Mouse (Mus musculus): ENCODE results near the gene Prrt2.

The Prrt2 gene

DNA sequence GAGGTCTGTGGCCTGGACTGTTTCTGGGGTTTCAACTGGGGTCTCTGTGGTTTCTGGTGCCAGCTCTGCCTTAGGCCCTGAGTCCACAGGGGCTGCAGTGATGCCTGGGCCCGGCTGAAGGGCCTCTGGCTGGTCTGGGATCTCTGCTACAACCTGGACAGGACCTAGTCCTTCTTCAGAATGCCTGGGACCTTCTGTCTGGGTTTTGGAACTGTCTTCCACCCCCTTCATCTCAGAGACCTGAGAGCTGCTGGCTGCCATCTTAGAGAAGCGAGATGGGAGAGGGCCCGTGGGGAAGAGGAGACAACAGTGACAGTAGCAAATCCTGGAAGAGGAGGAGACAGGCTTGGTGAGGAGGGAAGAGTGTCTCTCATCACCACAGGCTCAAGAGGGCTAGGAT is 980 bp downstream of the Prrt2 start:
- DNase-seq (ENCODE audit: low spot score in 2 of 2) = no peak

DNA sequence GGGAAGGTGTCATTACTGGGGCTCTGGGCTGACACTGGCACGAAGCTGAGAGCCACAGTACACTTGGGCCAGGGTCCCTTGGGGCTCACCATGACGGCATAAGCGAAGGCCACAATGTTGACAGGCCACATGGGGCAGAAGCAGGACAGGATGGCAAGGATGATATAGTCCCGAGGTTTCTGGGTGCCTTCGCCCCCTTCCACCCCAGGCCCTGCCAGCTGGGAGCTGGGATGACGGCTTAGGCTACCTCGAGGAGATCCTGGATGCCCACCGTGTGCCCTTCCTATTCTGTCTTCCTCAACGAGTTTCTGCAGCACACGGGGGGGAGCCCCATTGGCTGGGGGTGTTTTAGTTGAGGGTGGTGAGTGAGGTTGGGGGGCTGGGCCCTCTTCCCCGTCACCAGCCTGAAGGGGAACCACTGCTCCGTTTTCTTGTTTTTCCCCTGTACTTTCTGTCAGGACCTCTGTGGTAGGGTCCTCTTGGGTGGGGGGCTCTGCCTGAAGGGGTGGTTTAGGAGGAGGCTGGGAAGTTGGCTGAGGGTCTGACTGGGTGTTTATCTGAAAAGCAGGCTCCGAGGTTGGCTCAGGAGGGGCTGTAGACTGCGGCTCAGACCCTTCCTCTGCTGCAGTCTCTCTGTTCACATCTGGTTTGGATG is 1.6 kb downstream of the Prrt2 start:
- DNase-seq (ENCODE audit: low spot score in 2 of 2) = no peak

DNA sequence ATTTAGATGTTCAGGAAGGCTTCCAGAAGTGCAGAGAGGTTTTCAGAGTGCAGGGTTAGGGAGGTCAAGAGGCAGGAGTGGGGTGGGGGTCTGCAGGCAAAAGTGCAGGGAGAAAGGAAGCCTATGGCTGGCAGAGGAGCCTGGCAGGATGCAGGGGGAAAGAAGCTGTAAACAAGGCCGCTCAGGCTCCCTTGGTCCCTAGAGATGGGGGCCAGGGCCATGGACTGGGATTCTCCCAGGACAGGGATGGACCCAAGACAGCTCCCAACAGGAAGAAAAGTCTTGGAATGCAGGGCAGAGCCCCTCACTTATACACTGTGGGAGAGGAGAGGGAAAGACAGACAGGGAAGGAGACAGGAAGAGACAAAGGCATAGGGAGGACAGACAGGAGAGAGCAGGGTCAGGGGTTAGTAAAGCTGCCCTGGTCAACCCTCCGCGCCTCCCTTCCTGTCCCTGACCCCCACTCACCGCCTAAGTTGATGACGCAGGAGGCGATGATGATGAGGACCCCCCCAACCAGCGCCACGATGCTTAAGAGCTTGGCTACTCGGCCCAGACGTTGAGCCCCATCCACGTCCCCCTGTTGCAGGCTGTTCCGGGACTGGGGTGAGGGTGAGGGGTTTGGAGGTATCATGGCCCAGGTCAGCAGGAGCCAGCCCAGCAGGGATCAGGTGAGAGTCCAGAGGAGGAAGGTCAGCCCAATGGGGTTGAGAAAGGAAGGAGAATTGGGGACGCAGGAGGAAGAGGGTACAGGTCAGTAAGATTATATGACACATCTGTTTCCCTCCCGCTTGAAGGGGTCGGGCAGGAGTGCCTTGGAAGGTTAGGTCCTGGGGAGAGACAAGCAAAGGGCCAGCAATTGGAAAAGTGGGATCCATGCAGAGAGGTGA is 2.4 kb downstream of the Prrt2 start:
- no peak for DNase-seq (ENCODE audit: low spot score in 2 of 2)

- no peak for DNase-seq (ENCODE audit: low spot score in 2 of 2)
Observed at GRCm38 (mm10) chr7:127017950-127018345, 3.1 kb downstream of the Prrt2 start.

DNA sequence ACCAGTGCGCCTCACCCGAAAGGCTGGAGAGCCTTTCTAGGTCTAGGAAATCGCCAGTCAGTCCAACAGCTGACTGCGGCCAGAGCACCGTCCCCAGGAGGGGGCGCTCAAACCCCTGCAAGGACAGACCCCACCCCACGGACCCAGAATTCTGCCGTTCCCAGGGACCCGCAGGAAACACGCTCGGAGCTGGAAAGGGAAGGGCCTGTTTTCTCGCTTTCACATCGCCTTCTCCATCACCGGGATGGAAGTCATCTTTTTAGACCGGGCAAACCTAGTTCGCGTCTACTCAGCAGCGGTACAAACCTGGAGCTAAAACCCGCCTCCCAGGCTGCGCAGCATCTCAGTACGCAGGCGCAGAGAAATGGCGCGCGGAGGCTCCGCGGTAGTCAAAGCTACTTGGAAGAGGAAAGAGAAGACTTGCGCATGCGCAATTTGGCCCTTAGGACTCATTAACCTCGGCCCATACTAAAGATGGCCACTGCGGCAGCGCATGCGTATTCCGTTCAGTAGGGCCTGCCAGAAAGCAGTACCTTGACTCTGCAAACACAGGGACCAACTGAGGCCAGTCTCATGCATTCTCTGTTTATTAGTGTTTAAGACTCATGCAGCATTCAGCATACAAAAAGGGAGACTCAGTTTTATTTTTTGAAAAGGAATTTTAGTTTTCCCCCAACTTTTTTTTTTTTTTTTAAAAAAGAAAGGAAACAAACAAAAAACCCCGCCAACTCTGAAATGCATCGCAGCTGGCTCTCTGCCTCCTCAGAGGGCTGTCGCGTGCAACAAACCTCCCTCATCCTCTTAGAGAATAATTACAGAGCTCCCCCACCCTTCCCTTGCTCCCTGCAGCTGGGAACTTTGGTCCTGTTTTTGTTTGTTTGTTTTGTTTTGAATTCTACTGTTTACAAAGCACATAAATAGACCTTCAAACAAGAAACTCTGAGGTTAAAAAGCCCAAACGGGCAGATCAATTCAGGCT is 3.8 kb downstream of the Prrt2 start, which contains the start of gene Pagr1a:
Gene Pagr1a (minus strand): TSS at position 382 of the 979 bp plus-strand sequence.
- peak; percentile 97 for DNase-seq (ENCODE audit: low spot score in 2 of 2)

GRCm38 (mm10) chr7:127016486-127016938 is 4.5 kb downstream of the Prrt2 start:
- DNase-seq (ENCODE audit: low spot score in 2 of 2) = no peak

DNA sequence TGATC is 4.7 kb downstream of the Prrt2 start, which contains the start of gene Pagr1b:
Gene Pagr1b (minus strand): TSS at position 4 of the 5 bp plus-strand sequence.
- no peak for DNase-seq (ENCODE audit: low spot score in 2 of 2)

DNA sequence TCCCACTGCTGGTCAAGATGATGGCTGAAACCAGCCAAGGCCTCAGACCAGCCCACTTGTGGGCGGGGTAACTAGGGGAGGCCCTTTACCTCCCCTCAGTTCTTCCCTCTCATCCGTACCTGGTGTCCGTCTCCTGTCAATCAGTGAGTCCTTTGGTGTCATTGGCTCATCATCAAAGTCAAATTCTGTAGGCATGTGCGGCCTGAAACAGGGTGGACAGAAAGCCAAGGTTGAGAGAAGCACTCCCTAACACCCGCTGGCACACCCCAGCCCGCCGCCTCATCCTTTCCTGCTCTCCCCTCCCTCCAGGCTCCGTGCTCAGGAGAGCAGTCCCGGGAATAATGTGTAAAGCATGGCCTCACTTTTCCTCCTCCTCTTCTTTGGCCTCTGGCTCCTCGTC is 4.9 kb downstream of the Prrt2 start:
- peak in 1 of 2 experiments; percentile 44 for DNase-seq (ENCODE audit: low spot score in 2 of 2)

DNA sequence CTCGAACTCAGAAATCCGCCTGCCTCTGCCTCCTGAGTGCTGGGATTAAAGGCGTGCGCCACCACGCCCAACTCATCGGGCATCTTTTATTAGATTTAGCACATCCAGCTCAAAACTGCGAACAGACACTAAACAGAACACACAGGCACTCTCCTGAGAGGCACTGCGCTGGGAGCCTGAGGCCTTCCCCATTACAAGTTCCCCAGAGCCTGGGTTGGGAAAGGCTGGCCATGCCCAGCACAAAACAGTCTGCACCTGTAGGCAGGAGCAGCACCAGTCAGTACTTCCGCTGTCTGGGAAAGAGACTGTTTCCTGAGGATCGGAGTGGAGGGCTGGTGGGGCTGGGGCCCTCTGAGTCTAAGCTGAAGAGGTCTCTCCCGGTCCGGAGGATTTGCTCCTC is 6.0 kb downstream of the Prrt2 start:
- DNase-seq (ENCODE audit: low spot score in 2 of 2) = no peak

DNA sequence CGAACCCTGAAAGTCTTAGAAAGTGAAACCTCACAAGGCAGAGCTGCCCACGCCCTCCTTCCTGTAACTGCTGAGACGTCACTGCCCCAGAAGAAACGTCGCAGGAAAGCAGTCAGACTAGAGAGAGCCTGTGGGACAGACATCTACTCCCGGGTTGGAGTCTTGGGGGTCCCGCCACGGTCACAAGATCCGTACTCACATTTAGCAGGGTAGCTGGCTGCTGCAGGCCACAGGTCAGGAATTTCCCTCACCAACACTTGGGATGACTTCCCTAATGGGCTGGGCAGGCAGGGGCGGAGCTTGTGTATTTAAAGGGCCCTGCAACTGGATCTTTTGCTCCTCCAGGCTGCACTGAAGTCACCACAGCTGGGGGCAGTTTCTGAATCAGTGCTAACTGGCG is 6.7 kb downstream of the Prrt2 start, which contains the start of gene Mvp:
Gene Mvp (minus strand): TSS at position 302 of the 400 bp plus-strand sequence.
- DNase-seq (ENCODE audit: low spot score in 2 of 2) = peak; percentile 70 to 72

- no peak for DNase-seq (ENCODE audit: low spot score in 2 of 2)
Observed at GRCm38 (mm10) chr7:127013385-127013784, 7.6 kb downstream of the Prrt2 start.

DNA sequence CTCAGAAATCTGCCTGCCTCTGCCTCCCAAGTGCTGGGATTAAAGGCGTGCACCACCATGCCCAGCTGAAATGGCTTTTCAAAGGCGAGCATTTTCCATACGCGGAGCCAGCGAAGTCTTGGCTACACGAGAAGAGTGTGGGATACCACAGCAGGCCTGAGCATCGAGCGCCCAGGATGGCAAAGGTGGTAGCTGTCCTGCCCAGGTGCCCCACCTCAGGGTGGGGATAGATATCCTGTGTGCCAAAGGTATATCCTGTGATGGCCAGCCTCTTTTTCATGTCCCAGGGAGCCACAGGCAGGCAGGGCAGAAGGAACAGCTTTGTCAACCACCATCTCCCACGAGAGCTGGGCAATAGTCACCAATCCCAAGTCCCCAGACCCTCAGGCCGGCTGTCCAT is 8.2 kb downstream of the Prrt2 start:
- no peak for DNase-seq (ENCODE audit: low spot score in 2 of 2)

DNA sequence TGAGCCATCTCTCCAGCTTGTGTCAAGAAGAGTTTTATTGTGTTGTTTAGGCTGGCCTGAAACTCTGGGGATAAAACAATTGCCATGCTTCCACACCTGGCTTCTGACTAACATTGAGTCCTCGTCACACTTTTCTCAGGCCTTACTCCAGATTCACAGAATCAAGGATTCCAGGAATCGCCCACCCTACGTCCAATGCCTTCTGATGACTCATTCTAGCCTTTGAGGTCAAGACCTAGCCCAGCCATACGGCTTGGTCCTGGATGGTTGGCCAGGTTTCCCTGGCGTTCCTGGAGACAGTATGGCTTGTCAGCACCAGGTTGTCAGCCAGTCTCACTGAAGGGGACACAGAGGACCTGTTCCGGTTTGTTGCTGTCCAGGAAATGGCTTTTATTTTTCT is 8.6 kb downstream of the Prrt2 start:
- no peak for DNase-seq (ENCODE audit: low spot score in 2 of 2)

DNA sequence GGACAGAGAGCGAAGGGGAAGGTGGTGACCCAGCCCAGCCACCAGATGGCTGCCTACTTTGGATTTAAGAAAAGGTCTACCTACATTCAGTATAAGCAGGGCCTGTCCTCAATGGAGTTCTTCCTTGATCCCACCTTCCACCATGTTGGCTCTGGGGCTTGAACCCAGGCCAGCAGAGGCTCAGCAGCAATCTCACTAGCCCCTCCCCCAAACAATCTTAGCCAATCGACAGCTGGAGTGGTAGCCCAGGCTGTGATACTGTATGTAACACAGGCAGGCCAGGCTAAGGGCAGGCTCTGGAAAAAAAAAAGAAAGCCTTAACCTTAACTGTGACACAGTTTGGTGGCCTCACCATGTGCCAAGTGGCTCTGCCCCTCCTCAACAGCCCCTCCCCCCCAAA is 9.3 kb downstream of the Prrt2 start:
- DNase-seq (ENCODE audit: low spot score in 2 of 2) = no peak

DNA sequence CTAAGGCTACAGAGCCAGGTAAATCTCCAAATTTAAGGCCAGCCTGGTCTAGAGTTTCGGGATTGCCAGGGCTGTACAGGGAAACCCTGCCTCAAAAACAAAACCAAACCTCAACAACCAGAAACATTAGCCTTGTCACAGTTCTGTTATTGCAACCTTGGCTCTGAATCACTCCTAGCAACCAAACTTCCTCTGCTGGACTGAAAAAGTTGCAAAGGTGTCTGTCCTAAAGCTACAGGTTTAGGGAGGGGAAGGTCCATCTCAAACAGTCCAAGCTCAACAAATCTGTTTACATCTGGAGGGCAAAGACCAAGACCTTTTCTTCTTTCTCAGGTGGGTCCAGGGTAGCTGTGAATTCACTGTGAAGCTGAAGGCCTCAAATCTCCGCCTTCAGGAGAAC is 10.0 kb downstream of the Prrt2 start:
- no peak for DNase-seq (ENCODE audit: low spot score in 2 of 2)

DNA sequence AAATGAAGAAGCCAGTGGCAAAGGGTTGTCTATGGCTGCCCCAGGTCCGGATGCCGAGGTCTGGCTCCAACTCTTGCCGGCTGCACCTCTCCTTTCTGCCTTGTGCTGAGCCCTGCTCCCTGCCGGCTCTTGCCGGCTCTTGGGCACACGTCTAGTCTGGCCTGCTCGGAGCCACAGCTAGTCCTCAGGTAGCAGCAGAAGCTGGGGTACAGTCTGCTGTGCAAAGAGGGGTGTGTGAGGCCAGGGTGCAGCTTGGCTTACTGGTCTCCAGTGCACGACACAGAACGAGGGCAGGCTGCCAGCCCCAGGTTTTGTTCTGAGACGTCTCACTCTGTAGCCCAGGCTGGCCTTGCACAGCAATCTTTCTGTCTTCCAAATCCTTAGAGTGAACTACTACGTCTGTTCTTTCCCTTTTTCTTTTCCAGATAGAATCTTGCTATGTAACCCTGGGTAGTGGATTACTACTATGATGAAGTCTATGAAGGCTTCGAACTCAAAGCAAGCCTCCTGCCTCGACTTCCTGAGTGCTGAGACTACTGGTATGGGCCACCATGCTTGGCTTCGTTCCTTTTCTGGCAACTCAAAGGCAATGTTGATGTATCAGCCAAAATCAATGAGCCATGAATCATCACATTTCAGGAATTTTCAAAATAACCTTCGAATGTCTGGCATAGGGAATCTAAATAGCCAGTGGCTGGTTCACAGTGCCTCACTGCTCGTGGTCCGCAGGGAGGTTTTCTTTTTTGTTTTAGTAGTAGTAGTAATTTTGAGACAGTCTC is 11.5 kb downstream of the Prrt2 start:
- DNase-seq (ENCODE audit: low spot score in 2 of 2) = no peak

GRCm38 (mm10) chr7:127008239-127009019 is 12.6 kb downstream of the Prrt2 start:
- peak in 1 of 2 experiments; percentile 32 for DNase-seq (ENCODE audit: low spot score in 2 of 2)

DNA sequence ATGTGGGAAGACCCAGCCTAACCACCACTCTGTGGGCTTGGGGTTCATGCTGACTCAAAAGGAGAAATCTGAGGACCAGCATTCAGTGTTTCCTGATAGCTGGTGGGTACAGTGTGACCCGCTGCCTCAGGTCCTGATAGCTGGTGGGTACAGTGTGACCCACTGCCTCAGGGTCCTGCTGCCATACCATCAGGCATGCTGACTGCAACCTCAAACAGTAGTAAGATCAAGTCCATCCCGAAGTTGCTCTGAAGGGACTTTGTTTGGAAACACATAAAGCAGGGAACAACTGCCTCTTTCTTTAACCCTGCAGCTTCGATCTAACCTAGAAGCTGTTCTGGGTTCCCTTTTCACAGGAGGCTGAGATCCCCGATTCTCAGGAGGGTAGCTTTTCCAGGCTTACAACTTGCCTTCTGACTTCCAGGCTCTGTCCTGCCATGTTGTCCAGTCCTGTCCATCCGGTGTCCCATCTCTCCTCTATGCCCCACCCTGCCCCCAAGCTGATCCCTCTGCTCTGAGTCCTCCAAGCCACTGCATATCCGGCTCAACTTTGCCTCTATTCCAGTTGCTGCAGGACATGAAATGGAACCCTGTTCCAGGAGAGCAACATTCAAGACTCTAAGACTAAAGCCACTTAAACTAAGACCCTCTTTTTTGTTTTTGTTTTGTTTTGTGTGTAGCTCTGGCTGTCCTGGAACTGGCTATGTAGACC is 13.5 kb downstream of the Prrt2 start:
- no peak for DNase-seq (ENCODE audit: low spot score in 2 of 2)

GRCm38 (mm10) chr7:127004122-127004875 is 16.7 kb downstream of the Prrt2 start:
- DNase-seq (ENCODE audit: low spot score in 2 of 2) = no peak
